Mouse (Mus musculus): ENCODE results near the gene Itgb7. TPM values are rescaled to one million over a fixed set of nuclear protein-coding genes. Genes with fewer than 3 reads are reported as not detected.
A peak's percentile ranks its signal among the peaks of the same experiment; 100 is the strongest.

Itgb7 gene
- polyA plus RNA-seq, 1 experiment from 2014 or later, result 3.0 TPM

DNA sequence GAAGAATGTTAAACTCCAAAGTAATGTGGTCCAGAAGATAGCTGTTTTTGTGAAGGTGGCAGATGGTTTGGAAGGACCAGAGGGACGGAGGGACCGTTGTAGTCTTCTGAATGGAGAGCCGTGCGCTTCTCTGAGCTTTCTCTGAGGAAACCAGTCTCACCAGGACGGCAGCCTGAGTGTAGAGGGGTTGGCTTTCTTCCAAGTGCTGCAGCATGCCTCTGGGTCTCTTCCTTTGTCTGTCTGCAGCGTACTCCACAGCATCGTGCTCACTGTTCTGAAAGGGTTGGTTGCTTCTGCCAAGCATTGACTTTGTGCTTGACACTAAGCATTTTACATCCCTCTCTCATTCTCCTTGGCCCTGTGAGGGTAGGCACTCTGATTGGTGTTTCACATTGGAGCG lies 26.0 kb downstream of the Itgb7 start:
- WGBS, result 26% methylated on average over 8 of the region's 8 CpGs
- peaks cover 26% of the 10 kb centered on the region for H3K36me3 ChIP-seq (ENCODE audit: control insufficient read depth, insufficient read depth, low read length)

DNA sequence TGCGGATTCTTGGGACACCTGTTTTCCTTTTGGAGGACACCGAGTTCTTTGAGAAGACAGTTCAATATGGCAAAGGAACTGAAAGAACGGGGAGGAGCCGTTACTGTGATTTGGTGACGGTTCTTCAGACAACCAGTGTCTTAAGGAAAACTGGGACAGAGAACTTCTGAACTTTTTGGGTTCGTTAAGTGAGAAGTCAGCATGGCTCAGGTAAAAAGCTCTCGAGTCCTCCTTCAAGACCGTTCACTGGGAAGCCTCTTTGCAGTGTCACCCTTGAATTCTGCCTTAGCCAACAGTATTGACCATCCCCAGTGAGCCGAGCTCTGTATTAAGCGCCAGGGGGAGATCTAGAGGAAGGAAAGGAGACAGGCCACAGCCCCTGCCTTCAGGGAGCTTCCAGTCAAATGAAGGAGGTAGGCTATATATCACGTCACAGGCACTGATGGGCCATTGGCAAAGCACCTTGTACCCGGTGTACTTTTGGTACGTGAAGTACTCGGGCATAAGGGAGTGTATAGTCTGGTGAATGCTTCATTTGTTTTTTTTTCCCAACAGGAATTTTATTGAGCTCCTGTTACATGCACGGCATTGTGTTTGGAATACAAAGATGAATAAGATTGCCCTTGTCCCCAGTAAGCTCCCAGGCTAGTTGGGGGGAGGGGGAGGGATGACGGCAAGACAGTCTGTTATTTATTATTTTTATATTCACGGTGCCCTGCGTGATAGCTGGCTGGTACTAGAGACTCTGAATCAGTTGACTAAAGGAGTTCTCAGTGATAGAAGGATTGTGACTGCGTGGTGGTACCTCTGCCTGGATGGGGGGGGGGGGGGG lies 26.9 kb downstream of the Itgb7 start, which contains the start of gene Csad:
TSS of gene Csad (minus strand) at position 51 of the 832 bp plus-strand sequence.
- H3K27me3 ChIP-seq (ENCODE audit: control insufficient read depth, insufficient read depth, low read depth, low read length), result no peaks in the 10 kb centered on the region
- peaks cover 30% of the 10 kb centered on the region for H3K4me1 ChIP-seq (replicated peaks; ENCODE audit: control insufficient read depth, insufficient read depth, low read length)
- peak within 1 kb of the TSS; percentile 100 for H3K27ac ChIP-seq (ENCODE audit: low read length)
- H3K9ac ChIP-seq (ENCODE audit: low read length), result peak within 1 kb of the TSS; percentile 98
- peak within 1 kb of the TSS; percentile 85 for H3K4me3 ChIP-seq (ENCODE audit: low read length)
- 36% methylated on average over 19 of the region's 19 CpGs for WGBS
- H3K9me3 ChIP-seq (ENCODE audit: control insufficient read depth, low read length), result no peaks in the 10 kb centered on the region
- peaks cover 22% of the 10 kb centered on the region for H3K36me3 ChIP-seq (ENCODE audit: control insufficient read depth, insufficient read depth, low read length)
- H3K4me2 ChIP-seq (ENCODE audit: low read depth, low read length), result peak within 1 kb of the TSS; percentile 76
- ATAC-seq (ENCODE audit: low read depth), result no peak

More for the DNA sequence above, 26.0 kb downstream of the Itgb7 start:
- ATAC-seq (ENCODE audit: low read depth), result no peak
- H3K4me2 ChIP-seq (ENCODE audit: low read depth, low read length), result peak overlapping the region; percentile 76
- H3K4me1 ChIP-seq (replicated peaks; ENCODE audit: control insufficient read depth, insufficient read depth, low read length), result peaks cover 30% of the 10 kb centered on the region
- peak overlapping the region; percentile 98 for H3K9ac ChIP-seq (ENCODE audit: low read length)
- H3K4me3 ChIP-seq (ENCODE audit: low read length), result peak overlapping the region; percentile 85
- H3K9me3 ChIP-seq (ENCODE audit: control insufficient read depth, low read length), result no peaks in the 10 kb centered on the region
- H3K27me3 ChIP-seq (ENCODE audit: control insufficient read depth, insufficient read depth, low read depth, low read length), result no peaks in the 10 kb centered on the region
- peak overlapping the region; percentile 44; the same call in 1 of the 2 replicates for H3K27ac ChIP-seq (ENCODE audit: low read length)

DNA sequence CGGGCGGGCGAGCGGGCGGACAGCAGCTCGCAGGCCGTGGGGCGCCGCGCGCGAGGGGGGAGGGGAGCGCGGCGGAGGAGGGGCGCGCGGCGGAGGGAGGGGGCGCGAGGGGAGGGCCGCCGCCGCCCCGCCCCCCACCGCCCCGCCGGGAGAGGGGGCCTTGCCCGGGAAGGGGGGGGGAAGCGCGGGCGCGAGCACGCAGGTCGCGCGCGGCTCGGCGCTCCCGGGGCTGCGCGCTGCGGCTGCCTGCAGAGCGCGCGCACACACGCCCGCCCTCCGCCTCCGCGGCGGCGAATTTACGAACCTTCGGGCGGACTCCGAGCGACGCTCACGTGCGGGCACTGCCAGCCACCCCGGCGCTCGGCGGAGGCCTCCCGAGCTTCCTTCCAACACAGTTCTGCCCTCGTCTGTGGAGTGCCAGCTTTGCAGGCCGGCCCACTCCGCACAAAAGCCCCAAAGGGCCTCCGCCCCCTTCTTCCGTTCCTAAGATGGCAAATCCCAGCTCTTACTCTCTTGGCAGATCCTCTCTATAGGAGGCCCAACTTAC lies 27.8 kb downstream of the Itgb7 start:
- no peaks in the 10 kb centered on the region for H3K9me3 ChIP-seq (ENCODE audit: control insufficient read depth, low read length)
- peak overlapping the region; percentile 98 for H3K9ac ChIP-seq (ENCODE audit: low read length)
- peak overlapping the region; percentile 85 for H3K4me3 ChIP-seq (ENCODE audit: low read length)
- H3K27me3 ChIP-seq (ENCODE audit: control insufficient read depth, insufficient read depth, low read depth, low read length), result no peaks in the 10 kb centered on the region
- H3K4me1 ChIP-seq (replicated peaks; ENCODE audit: control insufficient read depth, insufficient read depth, low read length), result peaks cover 30% of the 10 kb centered on the region
- peak; percentile 53 for ATAC-seq (ENCODE audit: low read depth)
- peak overlapping the region; percentile 76 for H3K4me2 ChIP-seq (ENCODE audit: low read depth, low read length)
- H3K36me3 ChIP-seq (ENCODE audit: control insufficient read depth, insufficient read depth, low read length), result peaks cover 17% of the 10 kb centered on the region
- 0% methylated on average over 24 of the region's 72 CpGs for WGBS
- peak overlapping the region; percentile 100 for H3K27ac ChIP-seq (ENCODE audit: low read length)

DNA sequence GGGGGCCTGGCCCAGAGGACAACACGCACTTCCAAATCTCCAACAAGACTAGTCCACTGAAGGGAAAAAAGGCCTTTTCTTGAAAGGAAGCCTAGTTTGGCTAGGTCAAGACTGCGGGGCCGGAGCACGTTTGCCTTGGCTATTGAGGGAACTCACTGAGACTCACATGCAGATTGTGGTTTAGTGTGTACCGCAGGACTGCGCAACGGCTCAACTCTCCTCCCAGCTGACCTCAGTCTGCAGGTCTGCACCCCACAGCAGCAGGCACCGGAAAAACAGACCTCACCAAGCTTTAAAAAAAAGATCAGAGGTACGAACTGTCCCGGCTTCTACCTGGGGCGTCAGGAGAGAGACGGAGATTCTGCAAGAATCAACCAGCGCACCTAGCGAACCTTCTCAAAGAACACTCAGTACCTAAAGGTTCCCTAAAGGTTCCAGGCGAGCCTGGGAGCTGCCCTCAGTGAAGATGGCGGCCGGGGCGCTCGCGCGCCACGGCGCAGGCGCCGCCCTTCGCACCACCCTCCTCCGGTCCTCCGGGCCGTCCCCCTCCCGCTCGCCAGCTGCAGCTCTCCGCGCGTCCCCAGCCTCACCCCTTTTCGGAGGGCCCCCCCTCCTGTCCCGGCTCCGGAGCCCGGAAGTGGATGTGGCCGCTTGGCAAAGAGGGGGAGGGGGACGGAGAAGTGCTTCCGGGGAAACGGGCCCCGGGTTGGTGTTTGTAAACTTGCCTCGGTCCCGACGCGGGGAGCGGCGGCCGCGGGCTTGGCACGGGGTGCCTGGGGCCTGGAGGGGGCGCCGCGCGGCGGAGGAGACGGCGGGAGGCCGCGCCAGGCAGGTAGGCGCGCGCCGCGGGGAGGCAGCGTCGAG lies 28.5 kb downstream of the Itgb7 start, which contains the start of gene Zfp740:
TSS of gene Zfp740 (plus strand) at position 279 of the 864 bp plus-strand sequence.
- peak within 1 kb of the TSS; percentile 100 for H3K27ac ChIP-seq (ENCODE audit: low read length)
- H3K9ac ChIP-seq (ENCODE audit: low read length), result peak within 1 kb of the TSS; percentile 98
- H3K4me2 ChIP-seq (ENCODE audit: low read depth, low read length), result peak within 1 kb of the TSS; percentile 76
- H3K4me3 ChIP-seq (ENCODE audit: low read length), result peak within 1 kb of the TSS; percentile 85
- H3K27me3 ChIP-seq (ENCODE audit: control insufficient read depth, insufficient read depth, low read depth, low read length), result no peaks in the 10 kb centered on the region
- H3K4me1 ChIP-seq (replicated peaks; ENCODE audit: control insufficient read depth, insufficient read depth, low read length), result peaks cover 30% of the 10 kb centered on the region
- ATAC-seq (ENCODE audit: low read depth), result peak; percentile 98
- H3K36me3 ChIP-seq (ENCODE audit: control insufficient read depth, insufficient read depth, low read length), result peaks cover 10% of the 10 kb centered on the region
- under 1% methylated on average over 54 of the region's 68 CpGs for WGBS
- H3K9me3 ChIP-seq (ENCODE audit: control insufficient read depth, low read length), result no peaks in the 10 kb centered on the region

DNA sequence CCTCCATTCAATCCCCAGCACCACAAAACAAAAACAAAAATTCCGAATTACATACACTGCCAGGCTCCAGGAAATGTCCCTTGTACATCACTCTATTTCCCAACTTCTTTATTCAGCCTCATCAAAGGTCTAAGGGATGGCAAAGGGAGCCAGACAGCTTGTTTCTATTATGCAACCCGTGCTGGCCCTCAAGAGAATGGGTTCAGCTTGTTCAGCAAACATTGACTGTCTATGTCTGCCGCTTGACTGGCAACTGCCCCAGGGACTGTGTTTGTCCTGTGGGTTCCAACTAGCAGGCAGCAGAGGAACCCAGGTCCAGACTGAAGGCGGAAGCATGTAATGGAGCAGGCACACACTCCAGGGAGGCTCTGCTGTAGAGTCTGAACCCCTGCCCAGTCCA lies 32.9 kb downstream of the Itgb7 start:
- Histone ChIP-seq H3K36me3 (ENCODE audit: control insufficient read depth, insufficient read depth, low read length) (no peaks in the 10 kb centered on the region; the same call in 1 of the 2 replicates), H3K27ac (ENCODE audit: low read length) (no peak overlapping the region), H3K4me2 (ENCODE audit: low read depth, low read length) (no peak overlapping the region), H3K4me3 (ENCODE audit: low read length) (no peak overlapping the region), H3K27me3 (ENCODE audit: control insufficient read depth, insufficient read depth, low read depth, low read length) (no peaks in the 10 kb centered on the region), H3K4me1 (replicated peaks; ENCODE audit: control insufficient read depth, insufficient read depth, low read length) (peaks cover 3% of the 10 kb centered on the region; the same call in 1 of the 2 replicates), H3K9ac (ENCODE audit: low read length) (no peak overlapping the region), H3K9me3 (ENCODE audit: control insufficient read depth, low read length) (no peaks in the 10 kb centered on the region)
- WGBS, result 57% methylated on average over 4 of the region's 4 CpGs
- ATAC-seq (ENCODE audit: low read depth), result no peak

DNA sequence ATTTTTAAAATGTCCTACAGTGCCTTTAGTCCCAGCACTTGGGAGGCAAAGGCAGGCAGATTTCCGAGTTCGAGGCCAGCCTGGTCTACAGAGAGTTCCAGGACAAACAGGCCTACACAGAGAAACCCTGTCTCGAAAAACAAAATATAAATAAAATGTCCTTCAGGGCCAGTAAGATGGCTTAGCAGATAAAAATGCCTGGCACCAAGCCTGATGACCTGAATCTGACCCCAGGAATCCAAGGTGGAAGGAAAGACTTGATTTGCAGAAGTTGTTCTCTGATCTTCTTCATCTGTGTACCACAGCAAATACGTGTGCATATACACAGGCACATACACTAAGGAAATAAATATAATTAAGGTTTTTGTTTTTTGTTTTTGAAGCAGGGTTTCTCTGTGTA lies 36.4 kb downstream of the Itgb7 start:
- Histone ChIP-seq H3K4me1 (replicated peaks; ENCODE audit: control insufficient read depth, insufficient read depth, low read length) (no peaks in the 10 kb centered on the region), H3K9ac (ENCODE audit: low read length) (no peak overlapping the region), H3K9me3 (ENCODE audit: control insufficient read depth, low read length) (no peaks in the 10 kb centered on the region), H3K27ac (ENCODE audit: low read length) (no peak overlapping the region), H3K4me3 (ENCODE audit: low read length) (no peak overlapping the region), H3K4me2 (ENCODE audit: low read depth, low read length) (no peak overlapping the region), H3K27me3 (ENCODE audit: control insufficient read depth, insufficient read depth, low read depth, low read length) (no peaks in the 10 kb centered on the region), H3K36me3 (ENCODE audit: control insufficient read depth, insufficient read depth, low read length) (no peaks in the 10 kb centered on the region)
- no peak for ATAC-seq (ENCODE audit: low read depth)
- 51% methylated on average over 4 of the region's 4 CpGs for WGBS

DNA sequence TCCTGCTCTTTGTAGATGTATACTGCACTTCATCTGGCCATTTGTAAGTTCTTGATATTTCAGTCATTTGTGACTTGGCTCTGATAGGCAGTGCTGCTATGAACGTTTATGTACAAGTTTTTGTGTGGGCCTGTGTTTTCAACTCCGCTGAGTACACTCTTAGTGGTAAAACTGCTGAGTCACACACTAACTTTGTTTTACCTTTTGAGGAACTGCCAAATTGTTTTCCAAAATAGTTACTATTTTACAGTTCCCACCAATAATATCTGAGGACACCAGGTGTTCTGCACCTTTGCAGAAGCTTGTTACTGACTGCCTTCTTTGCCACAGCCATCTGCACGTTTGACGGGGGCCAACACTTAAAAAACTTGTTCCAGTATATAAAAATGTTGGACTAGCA lies 37.3 kb downstream of the Itgb7 start:
- no peak for ATAC-seq (ENCODE audit: low read depth)
- no peaks in the 10 kb centered on the region for H3K27me3 ChIP-seq (ENCODE audit: control insufficient read depth, insufficient read depth, low read depth, low read length)

DNA sequence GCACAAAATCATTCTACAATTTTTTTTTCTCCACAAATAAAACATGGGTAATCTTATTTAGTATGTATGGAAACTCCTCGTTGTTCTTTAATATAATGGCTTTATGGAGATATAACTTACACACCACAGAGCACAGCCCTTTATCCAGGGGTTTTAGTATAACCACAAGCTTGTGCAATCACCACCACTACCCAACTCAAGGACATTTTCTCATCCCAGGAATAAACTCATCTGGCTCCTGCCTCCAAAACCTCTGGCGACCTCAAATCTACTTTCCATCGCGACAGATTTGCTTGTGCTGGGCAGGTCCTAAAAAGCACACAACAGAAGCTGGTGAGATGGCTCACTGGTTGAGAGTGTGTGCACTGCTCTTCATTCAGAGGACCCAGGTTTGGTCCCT lies 38.1 kb downstream of the Itgb7 start:
- no peak overlapping the region for H3K27ac ChIP-seq (ENCODE audit: low read length)
- H3K36me3 ChIP-seq (ENCODE audit: control insufficient read depth, insufficient read depth, low read length), result no peaks in the 10 kb centered on the region
- ATAC-seq (ENCODE audit: low read depth), result no peak
- no peak overlapping the region for H3K4me3 ChIP-seq (ENCODE audit: low read length)
- peaks cover 5% of the 10 kb centered on the region for H3K4me1 ChIP-seq (replicated peaks; ENCODE audit: control insufficient read depth, insufficient read depth, low read length)
- H3K9me3 ChIP-seq (ENCODE audit: control insufficient read depth, low read length), result no peaks in the 10 kb centered on the region
- no peaks in the 10 kb centered on the region for H3K27me3 ChIP-seq (ENCODE audit: control insufficient read depth, insufficient read depth, low read depth, low read length)
- H3K4me2 ChIP-seq (ENCODE audit: low read depth, low read length), result no peak overlapping the region
- H3K9ac ChIP-seq (ENCODE audit: low read length), result no peak overlapping the region
- WGBS, result 79% methylated on average over 4 of the region's 4 CpGs

More for the DNA sequence above, 37.3 kb downstream of the Itgb7 start:
- H3K4me1 ChIP-seq (replicated peaks; ENCODE audit: control insufficient read depth, insufficient read depth, low read length), result no peaks in the 10 kb centered on the region
- H3K4me3 ChIP-seq (ENCODE audit: low read length), result no peak overlapping the region
- no peak overlapping the region for H3K27ac ChIP-seq (ENCODE audit: low read length)
- H3K9me3 ChIP-seq (ENCODE audit: control insufficient read depth, low read length), result no peaks in the 10 kb centered on the region
- WGBS, result 71% methylated on average over 4 of the region's 4 CpGs
- H3K4me2 ChIP-seq (ENCODE audit: low read depth, low read length), result no peak overlapping the region
- H3K9ac ChIP-seq (ENCODE audit: low read length), result no peak overlapping the region
- H3K36me3 ChIP-seq (ENCODE audit: control insufficient read depth, insufficient read depth, low read length), result no peaks in the 10 kb centered on the region

Data from lung, embryonic 16.5 days (tissue).